Mouse (Mus musculus) brain, embryonic 14.5 days (tissue): ENCODE measurements at regions not wholly inside any gene's neighbourhood (a gene's known extent, or its start where the extent isn't known, plus 50 kb on each side); places are given as distances from the start of the nearest gene placed in this dataset.

ENCODE experiments used
- DNase-seq: peaks from one replicate; pipeline ENCODE4 v3.0.0-alpha.2; 2011; ENCODE audit warnings: low read depth
- CTCF ChIP-seq: fragments of 200-500 bp; IDR thresholded peaks from 2 replicates; pipeline ENCODE4 v1.5.1; 2012; ENCODE audit warnings: inconsistent platforms, mild to moderate bottlenecking, moderate library complexity, borderline replicate concordance; ENCODE audit not compliant: insufficient read depth, insufficient read length; ENCODE audit errors: extremely low read depth
- POLR2A ChIP-seq: fragments of 200-500 bp; IDR thresholded peaks from 2 replicates; pipeline ENCODE4 v1.6.1; 2012; ENCODE audit warnings: mild to moderate bottlenecking, inconsistent platforms, borderline replicate concordance; ENCODE audit not compliant: poor library complexity, insufficient read depth, insufficient read length, severe bottlenecking; ENCODE audit errors: extremely low read depth

GRCm38 (mm10) chr5:97167401-97168249 is 56.2 kb upstream of the Paqr3 start:
- TF ChIP-seq CTCF, result no peak
- TF ChIP-seq POLR2A, result no peak
- peak; percentile 33 for DNase-seq

GRCm38 (mm10) chr5:97166128-97166883 is 54.9 kb upstream of the Paqr3 start:
- TF ChIP-seq CTCF (no peak), POLR2A (no peak)
- peak; percentile 68 for DNase-seq
